Mouse (Mus musculus) myocyte (in vitro differentiated cells): ENCODE data around the gene Rbm39.

Experiments used
- E2F4 ChIP-seq: IDR thresholded peaks from one replicate; pipeline ENCODE4 v1.6.1; 2011; ENCODE audit warnings: mild to moderate bottlenecking, control low read depth, moderate library complexity; ENCODE audit not compliant: insufficient read depth
- POLR2A ChIP-seq: IDR thresholded peaks from one replicate; pipeline ENCODE4 v1.6.1; 2011; ENCODE audit warnings: low read depth, mild to moderate bottlenecking, control low read depth, moderate library complexity; ENCODE audit not compliant: insufficient read length
- POLR2AphosphoS2 ChIP-seq: IDR thresholded peaks from one replicate; pipeline ENCODE4 v1.6.1; 2011; ENCODE audit warnings: low read depth, control low read depth; ENCODE audit not compliant: insufficient read length

GRCm38 (mm10) chr2:156224043-156224442 is 44.0 kb upstream of the Rbm39 start:
- no peak for TF ChIP-seq POLR2A
- no peak for TF ChIP-seq POLR2AphosphoS2
- no peak for TF ChIP-seq E2F4
